Mouse (Mus musculus) c-Kit-positive CD71-negative TER-119-negative erythroid progenitor cells, embryonic 14.5 days (primary cell): ENCODE measurements around the gene Fgfrl1.

Experiments
- DNase-seq: peaks from one replicate; pipeline ENCODE4 v3.0.0-alpha.2; 2013; ENCODE audit warnings: low read depth

Fgfrl1 gene

GRCm38 (mm10) chr5:108667370-108667769 lies 24.8 kb upstream of the Fgfrl1 start:
- no peak for DNase-seq

GRCm38 (mm10) chr5:108668387-108668932 lies 23.7 kb upstream of the Fgfrl1 start:
- no peak for DNase-seq

GRCm38 (mm10) chr5:108668977-108669936 lies 22.9 kb upstream of the Fgfrl1 start, which contains the start of gene Dgkq:
TSS of gene Dgkq (minus strand) at chr5:108669672.
- DNase-seq = peak; percentile 75

DNA sequence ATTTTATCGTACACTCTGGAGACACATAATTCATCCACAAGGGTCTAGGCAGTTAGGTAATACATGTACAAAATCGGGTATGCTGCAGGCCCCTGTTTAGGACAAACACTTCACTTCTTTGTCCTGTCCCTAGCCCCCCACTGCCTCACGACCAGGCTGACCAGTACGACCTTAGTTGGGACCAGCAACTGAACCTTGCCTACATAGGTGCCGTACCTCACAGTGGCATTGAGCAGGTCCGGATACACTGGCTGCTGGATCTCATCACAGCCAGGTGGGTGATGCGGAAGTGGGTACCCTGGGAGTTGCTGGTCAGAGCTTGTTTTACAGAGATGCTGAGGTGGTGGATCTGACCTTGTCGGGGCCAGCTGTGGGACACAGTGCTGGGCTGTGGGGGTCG lies 22.2 kb upstream of the Fgfrl1 start:
- DNase-seq = no peak

GRCm38 (mm10) chr5:108670785-108671184 lies 21.4 kb upstream of the Fgfrl1 start:
- DNase-seq = no peak

DNA sequence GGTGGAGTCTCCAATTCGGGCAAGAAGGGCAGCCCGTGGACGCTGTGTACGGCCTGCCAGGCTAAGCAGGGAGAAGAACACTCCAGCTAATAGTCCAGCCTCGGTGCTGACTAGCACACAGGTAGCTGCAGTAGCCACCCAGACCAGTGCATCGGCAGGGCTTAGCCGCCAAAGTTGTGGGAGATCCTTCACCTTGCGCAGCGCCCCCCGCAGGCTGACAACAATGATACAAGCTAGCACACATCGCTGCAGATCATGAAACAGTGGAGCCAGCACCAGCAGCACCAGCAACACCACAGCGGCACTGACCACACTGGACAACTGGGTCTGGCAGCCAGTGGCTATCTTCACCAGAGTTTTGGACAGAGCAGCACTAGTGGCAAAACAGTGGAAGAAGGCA lies 20.4 kb upstream of the Fgfrl1 start:
- no peak for DNase-seq

DNA sequence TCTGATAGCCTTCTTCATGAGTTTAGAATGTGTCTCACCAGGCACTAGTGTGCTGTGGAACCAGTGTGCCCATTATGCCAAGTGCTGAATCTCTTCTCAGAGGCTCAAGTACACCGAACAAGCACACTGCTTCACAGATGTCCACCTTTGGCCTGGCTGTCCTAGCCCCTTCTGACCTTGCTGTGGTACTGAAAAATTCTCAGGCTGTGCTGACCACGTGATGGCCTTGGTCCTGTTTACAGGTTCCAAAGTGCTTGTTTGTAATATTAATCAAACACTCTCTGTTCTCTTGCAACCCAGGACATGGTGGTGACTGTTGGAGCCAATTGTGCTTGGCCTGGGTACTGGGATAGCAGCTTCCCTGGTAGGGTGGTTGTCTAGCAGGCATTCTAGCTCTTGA lies 17.6 kb upstream of the Fgfrl1 start:
- no peak for DNase-seq

DNA sequence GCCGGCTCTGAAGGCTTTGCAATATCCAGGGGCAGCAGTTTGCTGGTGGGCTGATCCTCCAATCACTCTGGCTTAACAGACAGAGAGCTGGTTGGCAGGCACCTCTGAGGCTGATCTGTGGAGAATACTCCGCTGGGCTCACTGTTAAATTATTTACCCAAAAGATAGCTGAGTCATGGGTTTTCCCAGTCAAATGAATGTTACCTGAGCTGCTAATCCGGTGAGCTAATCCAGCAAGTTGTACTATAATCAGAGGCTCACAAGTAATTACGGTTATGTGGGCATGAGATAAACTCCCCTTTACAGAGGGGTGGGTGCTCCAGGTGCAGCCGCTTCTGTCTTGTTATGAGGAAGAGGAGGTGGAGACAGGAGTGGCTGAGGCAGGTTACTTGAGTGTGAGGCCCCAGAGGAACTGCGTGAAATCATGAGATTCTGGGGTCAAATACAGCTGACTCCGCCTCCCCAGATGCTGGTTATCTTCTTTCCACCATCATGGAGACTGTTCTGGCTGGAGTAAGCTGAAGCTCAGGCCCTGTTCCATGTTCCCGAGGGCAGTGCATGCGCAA lies 16.8 kb upstream of the Fgfrl1 start, which contains the start of gene Slc26a1:
Slc26a1 (minus strand) TSS at position 319 of the 566 bp plus-strand sequence.
- DNase-seq = no peak

DNA sequence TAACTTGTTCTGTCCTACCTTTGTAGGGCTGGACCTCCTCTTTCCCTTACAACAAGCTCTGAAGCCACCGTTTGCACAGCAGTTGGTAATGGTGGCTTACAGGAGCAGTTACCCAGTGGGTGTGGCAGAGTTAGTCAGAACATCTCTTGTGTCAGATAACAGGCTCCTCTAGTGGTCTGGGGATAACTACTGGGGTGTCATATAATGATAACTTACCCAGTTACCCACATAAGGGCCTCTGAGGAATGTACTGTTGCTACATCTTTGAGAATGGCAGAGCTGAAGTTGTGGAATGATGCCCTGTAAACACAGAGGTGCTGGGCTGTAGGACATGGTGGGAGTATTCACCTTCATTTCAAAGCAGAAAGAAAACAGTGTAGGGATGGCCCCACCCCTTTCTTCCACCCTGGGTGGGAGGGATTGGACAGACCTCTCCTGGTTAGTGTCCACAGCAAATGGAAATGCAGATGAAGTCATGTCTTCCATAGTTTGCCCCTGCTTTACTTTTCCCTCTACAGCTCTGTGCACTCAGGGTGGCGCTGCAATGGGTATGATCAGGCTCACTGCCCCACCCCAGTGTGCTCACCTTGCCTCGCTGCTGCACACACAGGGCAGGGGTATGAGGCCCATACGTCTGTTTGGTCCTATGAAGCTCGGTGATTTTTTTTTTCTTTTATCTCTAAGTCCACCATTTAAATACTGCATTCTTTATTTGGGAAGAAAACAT lies 15.2 kb upstream of the Fgfrl1 start:
- DNase-seq = no peak

DNA sequence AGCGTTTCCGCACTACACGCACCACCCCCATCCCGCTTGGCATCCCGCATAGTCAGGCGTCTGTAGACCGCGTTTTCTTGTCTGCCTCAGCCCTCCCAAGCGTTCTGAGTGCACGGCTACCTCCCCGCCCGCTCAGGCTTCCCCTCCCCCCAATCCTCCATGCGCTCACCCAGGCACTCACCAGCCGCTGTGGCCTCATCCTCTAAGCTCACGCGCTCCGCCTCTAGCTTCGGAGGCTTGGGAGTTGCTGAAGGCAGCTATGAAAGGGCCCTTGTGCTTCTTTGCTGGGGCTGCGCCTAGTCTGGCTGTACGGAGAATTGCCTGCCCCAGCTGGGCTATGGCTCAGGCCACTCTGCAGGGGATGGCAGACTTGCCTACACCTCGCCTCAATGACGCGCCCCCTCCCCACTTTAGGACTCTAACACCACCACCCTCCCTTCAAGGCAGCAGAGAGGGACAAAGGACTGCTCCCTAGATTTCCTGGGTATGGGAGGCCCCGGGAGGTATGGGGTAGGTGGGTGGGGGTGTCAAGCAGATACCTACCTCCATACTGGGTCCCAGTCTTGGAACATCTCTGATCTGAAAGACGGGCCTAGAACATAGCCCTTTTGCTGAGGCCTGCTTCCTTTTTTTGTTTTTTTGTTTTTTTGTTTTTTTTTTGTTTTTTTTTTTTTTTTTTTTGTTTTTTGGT lies 14.4 kb upstream of the Fgfrl1 start:
- no peak for DNase-seq

DNA sequence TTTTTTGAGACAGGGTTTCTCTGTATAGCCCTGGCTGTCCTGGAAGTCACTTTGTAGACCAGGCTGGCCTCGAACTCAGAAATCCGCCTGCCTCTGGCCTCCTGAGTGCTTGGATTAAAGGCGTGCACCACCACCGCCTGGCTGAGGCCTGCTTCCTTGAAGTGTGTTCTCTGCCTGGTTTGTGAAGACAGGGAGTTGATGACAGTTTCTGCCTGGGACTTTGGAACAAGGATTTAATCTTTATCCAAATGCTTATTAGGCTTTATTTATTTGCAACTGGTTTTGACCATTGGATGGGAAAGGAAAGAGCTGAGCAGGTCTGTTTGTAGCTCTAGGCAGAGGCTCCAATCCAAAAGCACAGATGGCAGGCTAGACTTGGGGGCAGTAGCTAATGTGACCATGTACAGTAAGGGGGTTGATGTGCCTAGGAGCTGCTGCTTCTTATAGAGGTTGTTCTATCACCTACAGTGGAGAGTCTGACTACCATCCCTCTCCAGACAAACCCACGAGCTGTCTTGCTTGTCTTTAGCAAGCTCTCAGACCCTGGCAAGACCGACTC lies 13.8 kb upstream of the Fgfrl1 start:
- no peak for DNase-seq

GRCm38 (mm10) chr5:108679909-108680308 lies 12.3 kb upstream of the Fgfrl1 start:
- DNase-seq = no peak

DNA sequence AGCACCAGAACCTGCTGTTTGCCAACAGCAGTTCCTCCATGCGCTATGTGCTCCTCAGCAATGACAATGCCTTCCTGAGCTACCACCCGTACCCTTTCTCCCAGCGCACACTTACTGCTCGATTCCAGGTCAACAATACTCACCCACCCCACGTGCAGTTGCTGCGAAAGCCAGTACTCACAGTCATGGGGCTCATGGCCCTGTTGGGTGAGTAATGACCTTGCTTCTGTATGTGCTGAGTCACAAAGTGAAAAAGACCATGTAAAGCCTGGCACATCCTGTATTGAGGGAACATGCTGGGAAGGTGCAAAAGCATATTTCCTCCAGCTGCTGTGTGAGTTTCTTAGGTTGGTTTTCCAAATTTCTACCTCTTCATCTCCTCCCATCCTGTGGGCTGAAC lies 11.3 kb upstream of the Fgfrl1 start:
- no peak for DNase-seq

DNA sequence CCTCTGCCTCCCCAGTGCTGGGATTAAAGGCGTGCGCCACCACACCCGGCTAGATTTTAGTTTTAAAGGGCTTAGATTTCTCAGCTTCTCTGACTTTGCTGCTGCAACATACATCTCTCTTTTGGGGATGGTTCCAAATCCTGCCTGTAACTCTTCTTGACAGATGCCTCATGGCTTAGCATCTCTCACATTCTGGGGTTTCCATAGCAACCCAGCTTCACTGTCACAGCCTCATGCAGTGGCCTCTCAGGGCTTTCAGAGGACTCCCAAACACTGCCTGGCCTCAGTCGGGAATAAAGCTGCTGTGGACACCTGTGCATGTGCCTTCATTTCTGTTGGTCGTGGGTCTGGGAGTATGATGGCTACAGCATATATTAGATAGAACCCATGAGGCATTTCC lies 3.1 kb upstream of the Fgfrl1 start:
- no peak for DNase-seq

- no peak for DNase-seq
These were observed 1.0 kb upstream of the Fgfrl1 start for GRCm38 (mm10) chr5:108691152-108691551.

- DNase-seq = peak; percentile 83
These were observed 1.7 kb downstream of the Fgfrl1 start for GRCm38 (mm10) chr5:108693872-108694288.

DNA sequence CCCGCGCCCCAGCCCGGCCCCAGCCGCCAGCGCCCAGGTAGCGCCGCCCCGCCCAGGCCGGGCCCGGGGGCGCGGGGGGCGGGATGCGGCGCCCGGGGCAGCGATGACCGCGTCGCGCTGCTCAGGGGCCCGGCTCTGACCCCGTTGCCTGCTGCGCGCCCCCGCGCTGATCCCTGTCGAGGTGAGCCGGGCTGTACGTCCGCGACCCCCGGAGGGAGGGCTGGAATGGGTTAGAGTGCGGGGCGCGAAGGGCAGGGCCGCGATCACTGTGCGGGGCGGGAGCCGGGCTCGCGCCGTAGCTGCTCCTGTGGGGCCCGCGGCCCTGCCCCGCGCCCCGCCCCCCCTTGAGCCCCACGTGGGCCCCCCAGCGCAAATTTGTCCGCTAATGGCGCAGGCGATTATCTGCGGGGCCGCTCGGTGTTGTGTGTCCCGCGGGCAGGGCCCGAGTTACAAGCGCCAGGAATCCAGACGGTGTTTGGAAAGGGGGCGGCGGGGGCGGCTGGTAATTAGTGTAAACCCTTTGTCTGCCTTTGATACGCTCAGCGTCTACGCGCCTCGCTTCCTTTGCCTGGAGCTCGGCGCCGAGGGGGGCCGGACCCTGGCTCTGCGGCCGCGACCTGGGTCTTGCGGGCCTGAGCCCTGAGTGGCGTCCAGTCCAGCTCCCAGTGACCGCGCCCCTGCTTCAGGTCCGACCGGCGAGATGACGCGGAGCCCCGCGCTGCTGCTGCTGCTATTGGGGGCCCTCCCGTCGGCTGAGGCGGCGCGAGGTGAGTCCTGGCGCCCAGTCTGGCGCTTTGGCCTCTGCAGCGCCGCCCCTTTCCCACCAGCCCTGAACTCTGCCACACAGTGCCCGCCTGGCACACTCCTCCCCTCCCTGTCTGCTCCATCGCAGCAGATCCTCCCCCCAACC lies 2.4 kb downstream of the Fgfrl1 start:
- peak; percentile 36 for DNase-seq

DNA sequence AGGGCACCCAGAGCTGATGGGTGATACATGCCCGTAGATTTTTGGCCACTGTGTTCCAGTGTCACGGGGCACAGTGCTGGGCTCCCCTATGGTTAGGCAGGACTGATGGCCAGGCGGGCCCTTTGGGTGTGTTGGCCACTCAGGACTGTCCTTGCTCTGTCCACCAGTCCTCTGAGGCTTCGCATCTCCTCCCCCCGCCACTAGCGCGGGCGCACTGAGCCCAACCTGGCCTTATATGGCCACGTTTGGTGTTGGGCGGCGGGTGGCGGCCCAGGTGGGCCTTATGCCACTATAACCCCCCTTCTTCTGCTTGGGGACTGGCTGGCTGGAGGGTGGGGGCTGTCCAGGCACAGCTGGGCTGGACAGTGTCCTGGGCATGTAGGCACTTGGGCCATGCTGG lies 3.7 kb downstream of the Fgfrl1 start:
- DNase-seq = no peak

- DNase-seq = no peak
These were observed 4.4 kb downstream of the Fgfrl1 start for GRCm38 (mm10) chr5:108696542-108696941.

DNA sequence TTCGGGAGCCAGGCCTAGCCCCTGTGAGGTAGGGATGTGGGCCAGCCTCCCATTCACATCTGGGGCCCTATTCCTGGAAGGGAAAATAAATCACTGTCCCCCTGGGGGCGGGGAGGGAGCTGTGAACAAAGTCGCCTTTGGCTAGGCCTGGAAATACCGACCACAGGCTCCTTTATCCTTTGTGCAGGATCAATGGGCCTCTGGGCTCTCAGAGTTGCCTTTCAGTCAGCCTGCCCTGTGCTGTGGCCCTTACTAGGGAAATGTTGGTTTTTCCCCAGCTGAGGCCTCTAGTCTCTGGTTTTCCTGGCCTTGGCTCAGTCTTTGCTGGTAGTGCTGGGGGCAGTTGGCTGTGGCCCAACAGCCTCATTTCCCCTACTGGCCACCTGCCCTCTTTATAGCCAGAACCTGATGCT lies 5.2 kb downstream of the Fgfrl1 start:
- no peak for DNase-seq
